Mouse (Mus musculus) urinary bladder, adult 18-20 months (tissue): ENCODE results near the gene Pigl.
A peak's percentile ranks its signal among the peaks of the same experiment; 100 is the strongest.

Experiments
- DNase-seq, 2 experiments: peaks; one replicate each; pipeline ENCODE4 v3.0.0; 2022; ENCODE audit warnings: low spot score in 2 of 2, mixed read lengths in 2 of 2

Pigl gene

DNA sequence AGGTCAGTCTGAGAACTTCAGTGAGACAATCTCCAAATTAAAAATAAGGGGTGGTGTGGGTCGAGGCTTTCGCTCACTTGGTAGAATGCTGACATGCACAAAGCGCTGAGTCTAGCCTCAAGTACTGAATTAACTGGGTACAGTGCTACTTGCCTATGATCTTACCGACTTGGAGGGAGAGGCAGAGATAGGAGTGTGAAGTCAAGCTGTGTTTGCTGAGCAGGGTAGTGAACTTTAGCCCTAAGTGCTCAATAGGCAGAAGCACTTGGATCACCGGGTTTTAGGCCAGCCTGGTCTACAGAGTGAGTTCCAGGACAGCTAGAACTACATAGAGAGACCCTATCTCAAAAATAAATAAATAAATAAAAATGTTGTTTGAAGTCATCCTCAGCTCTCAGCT is 98.9 kb downstream of the Pigl start:
- DNase-seq, result no peak

DNA sequence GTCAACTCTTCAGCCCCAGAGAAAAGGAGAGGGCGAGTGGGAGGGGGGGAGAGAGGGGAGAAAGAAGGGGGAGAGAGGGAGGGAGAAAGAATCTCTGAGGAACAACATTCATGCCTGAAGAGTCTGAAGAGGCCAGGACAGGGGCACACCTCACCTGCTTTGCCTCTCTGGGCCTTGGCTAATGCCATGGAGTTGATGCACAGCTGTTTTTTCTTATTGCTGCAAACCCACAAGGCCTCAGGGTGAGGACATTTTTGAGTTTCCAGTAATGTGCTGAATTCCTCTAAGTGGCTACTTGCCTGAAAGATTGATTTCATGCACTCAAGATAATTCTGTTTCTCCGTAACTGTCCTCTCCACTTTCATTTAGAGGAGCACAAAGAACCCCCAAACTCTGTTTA is 99.9 kb downstream of the Pigl start:
- DNase-seq, result no peak

DNA sequence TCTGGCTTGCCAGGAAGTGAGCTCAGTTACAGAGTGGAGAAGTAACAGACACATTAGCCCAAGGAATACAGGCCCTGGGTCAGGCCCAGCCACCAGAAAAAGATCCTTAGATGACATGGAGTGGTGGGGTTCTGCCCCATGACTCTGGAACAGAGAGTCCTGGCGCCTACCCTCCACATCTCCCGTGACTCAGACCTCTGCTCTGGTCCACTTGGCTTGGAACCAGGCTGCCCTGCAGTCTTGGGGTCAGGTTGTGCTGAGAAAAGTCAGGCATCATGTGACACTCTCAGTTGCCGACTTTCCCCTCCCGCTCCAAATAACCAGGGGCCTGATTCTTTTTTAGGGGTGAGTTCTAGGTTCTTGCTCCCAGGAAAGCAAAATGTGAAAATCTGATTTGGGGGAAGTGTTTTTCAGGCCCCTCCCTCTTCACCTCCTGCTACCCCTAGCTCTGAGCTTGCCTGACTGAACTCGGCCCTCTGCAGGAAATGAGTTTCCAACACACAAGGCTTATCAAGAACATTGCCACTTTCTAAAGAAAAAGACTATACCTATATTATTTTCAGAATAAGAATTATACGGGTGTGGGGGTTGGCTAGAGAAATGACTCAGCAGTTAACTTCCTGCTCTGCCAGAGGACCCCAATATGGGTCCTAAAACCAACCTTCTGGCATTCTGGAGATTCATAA is 100.8 kb downstream of the Pigl start:
- peak; percentile 53 to 59 for DNase-seq

DNA sequence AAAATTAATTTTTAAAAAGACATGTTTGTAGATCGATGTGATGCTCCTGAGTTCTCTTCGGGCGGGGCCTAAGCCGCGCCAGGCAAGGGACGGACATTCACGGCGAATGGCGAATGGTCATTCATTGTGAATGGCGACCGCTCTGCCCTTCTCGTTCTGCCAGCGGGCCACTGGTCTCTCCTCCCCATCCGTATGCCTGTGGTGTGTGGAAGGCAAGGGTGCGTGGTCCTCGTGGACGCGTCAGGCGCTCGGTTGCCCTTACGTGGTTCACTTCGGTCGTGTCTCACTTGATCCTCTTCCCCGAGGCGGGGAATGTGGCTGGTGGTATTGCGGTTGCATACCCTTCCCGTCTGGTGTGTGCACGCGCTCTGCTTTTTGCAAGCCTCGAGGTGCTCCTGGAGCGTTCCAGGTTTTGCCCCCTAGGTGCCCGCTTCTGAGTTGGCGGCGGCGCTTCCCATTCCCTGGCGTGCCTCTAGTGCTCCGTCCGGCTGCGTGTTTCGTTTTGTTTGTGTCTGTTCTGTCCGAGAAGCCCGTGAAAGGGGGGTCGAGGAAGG is 102.3 kb downstream of the Pigl start:
- no peak for DNase-seq

DNA sequence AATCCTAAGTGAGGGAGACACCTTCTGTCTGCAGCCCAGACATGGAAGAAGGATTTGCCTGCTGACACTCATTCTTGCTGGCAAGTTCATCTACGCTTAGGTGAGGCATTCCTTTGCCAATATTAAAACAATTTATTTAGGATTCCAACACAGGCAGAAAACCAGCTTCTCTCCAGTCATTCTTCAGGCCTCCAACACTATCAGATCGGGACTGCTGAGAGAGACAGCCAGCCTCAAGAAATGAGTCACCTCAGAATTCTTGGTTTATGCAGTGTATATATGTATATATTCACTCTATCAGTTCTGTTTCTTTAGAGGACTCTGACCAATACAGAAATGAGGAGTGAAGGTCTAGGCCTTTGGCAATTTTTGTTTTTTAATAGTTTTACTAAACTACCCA is 105.3 kb downstream of the Pigl start:
- DNase-seq, result no peak
